Mouse (Mus musculus) myocyte (in vitro differentiated cells): ENCODE measurements at regions not wholly inside any gene's neighbourhood (a gene's known extent, or its start where the extent isn't known, plus 50 kb on each side); places are given as distances from the start of the nearest gene placed in this dataset.

Source experiments
- H3K27me3 ChIP-seq: one replicate; pipeline ENCODE4 v1.6.1; 2011; ENCODE audit not compliant: control insufficient read depth, insufficient read depth, insufficient read length
- H3K36me3 ChIP-seq: one replicate; pipeline ENCODE4 v1.6.1; 2011; ENCODE audit not compliant: control insufficient read depth, insufficient read depth
- H3K4me2 ChIP-seq: one replicate; pipeline ENCODE4 v1.6.1; 2011; ENCODE audit warnings: low read depth, control low read depth
- H3K4me3 ChIP-seq: one replicate; pipeline ENCODE4 v1.5.1; 2011; ENCODE audit warnings: mild to moderate bottlenecking, control low read depth, moderate library complexity
- H3K79me2 ChIP-seq: one replicate; pipeline ENCODE4 v1.6.1; 2011; ENCODE audit not compliant: control insufficient read depth, insufficient read depth
- H3ac ChIP-seq: one replicate; pipeline ENCODE4 v1.6.1; 2011; ENCODE audit not compliant: control insufficient read depth, insufficient read length
- CEBPB ChIP-seq: IDR thresholded peaks from 2 replicates; pipeline ENCODE4 v1.6.1; 2011; ENCODE audit warnings: mild to moderate bottlenecking, moderate library complexity; ENCODE audit not compliant: poor library complexity, insufficient read depth, severe bottlenecking
- E2F4 ChIP-seq: IDR thresholded peaks from one replicate; pipeline ENCODE4 v1.6.1; 2011; ENCODE audit warnings: mild to moderate bottlenecking, control low read depth, moderate library complexity; ENCODE audit not compliant: insufficient read depth
- MAX ChIP-seq: IDR thresholded peaks from one replicate; pipeline ENCODE4 v1.6.1; 2011; ENCODE audit warnings: low read depth, mild to moderate bottlenecking, control low read depth
- MYOD1 ChIP-seq, 3 experiments: IDR thresholded peaks; one replicate each; pipeline ENCODE4 v1.6.1; 2011; ENCODE audit warnings: control low read depth in 2 of 3, low read depth in 2 of 3, mild to moderate bottlenecking in 2 of 3, moderate library complexity in 1 of 3; ENCODE audit not compliant: insufficient read length in 2 of 3, control insufficient read depth in 1 of 3
- MYOG ChIP-seq, 3 experiments: IDR thresholded peaks; one replicate each; pipeline ENCODE4 v1.6.1; 2011; ENCODE audit warnings: control low read depth in 2 of 3, low read depth in 2 of 3, mild to moderate bottlenecking in 2 of 3; ENCODE audit not compliant: insufficient read length in 2 of 3, control insufficient read depth in 1 of 3, insufficient read depth in 1 of 3
- POLR2A ChIP-seq: IDR thresholded peaks from one replicate; pipeline ENCODE4 v1.6.1; 2011; ENCODE audit warnings: low read depth, mild to moderate bottlenecking, control low read depth, moderate library complexity; ENCODE audit not compliant: insufficient read length
- POLR2AphosphoS2 ChIP-seq: IDR thresholded peaks from one replicate; pipeline ENCODE4 v1.6.1; 2011; ENCODE audit warnings: low read depth, control low read depth; ENCODE audit not compliant: insufficient read length
- REST ChIP-seq: IDR thresholded peaks from one replicate; pipeline ENCODE4 v1.6.1; 2011; ENCODE audit warnings: mild to moderate bottlenecking, control low read depth, moderate library complexity; ENCODE audit not compliant: insufficient read depth, insufficient read length
- SRF ChIP-seq: IDR thresholded peaks from one replicate; pipeline ENCODE4 v1.6.1; 2011; ENCODE audit warnings: low read depth; ENCODE audit not compliant: control insufficient read depth, insufficient read length
- TCF12 ChIP-seq: IDR thresholded peaks from one replicate; pipeline ENCODE4 v1.6.1; 2011; ENCODE audit warnings: mild to moderate bottlenecking, control low read depth; ENCODE audit not compliant: poor library complexity, insufficient read depth, severe bottlenecking
- TCF3 ChIP-seq: IDR thresholded peaks from one replicate; pipeline ENCODE4 v1.6.1; 2011; ENCODE audit warnings: low read depth, control low read depth; ENCODE audit not compliant: insufficient read length
- USF1 ChIP-seq: IDR thresholded peaks from one replicate; pipeline ENCODE4 v1.6.1; 2011; ENCODE audit warnings: low read depth, mild to moderate bottlenecking, control low read depth, moderate library complexity

GRCm38 (mm10) chr4:33675044-33675443 is 249.3 kb upstream of the Cnr1 start:
- no peak for TF ChIP-seq POLR2AphosphoS2
- TF ChIP-seq MYOD1 (IDR thresholded peaks at IDR 0.05; ENCODE audit: control insufficient read depth in 1 of 3, insufficient read length in 2 of 3, low read depth in 2 of 3): no peak
- TF ChIP-seq REST: no peak
- Histone ChIP-seq H3K4me3 (no peak overlapping the region), H3ac (no peak overlapping the region), H3K4me2 (no peak overlapping the region), H3K27me3 (no peaks in the 10 kb centered on the region), H3K36me3 (no peaks in the 10 kb centered on the region), H3K79me2 (no peaks in the 10 kb centered on the region)

- TF ChIP-seq MYOD1 (IDR thresholded peaks at IDR 0.05; ENCODE audit: control insufficient read depth in 1 of 3, insufficient read length in 2 of 3, low read depth in 2 of 3): no peak
- TF ChIP-seq REST: no peak
- H3K27me3 ChIP-seq: no peaks in the 10 kb centered on the region
- no peak overlapping the region for H3K4me3 ChIP-seq
- H3K4me2 ChIP-seq: no peak overlapping the region
- H3K36me3 ChIP-seq: no peaks in the 10 kb centered on the region
- no peaks in the 10 kb centered on the region for H3K79me2 ChIP-seq
- no peak overlapping the region for H3ac ChIP-seq
Observed at GRCm38 (mm10) chr4:33679351-33679750, 245.0 kb upstream of the Cnr1 start.

- Histone ChIP-seq H3K4me2 (no peak overlapping the region), H3K79me2 (no peaks in the 10 kb centered on the region), H3ac (no peak overlapping the region), H3K27me3 (no peaks in the 10 kb centered on the region), H3K4me3 (no peak overlapping the region), H3K36me3 (no peaks in the 10 kb centered on the region)
- no peak for TF ChIP-seq REST
- TF ChIP-seq SRF: no peak
- TF ChIP-seq POLR2A: no peak
- no peak for TF ChIP-seq MAX
- TF ChIP-seq MYOD1 (IDR thresholded peaks at IDR 0.05; ENCODE audit: control insufficient read depth in 1 of 3, insufficient read length in 2 of 3, low read depth in 2 of 3): no peak
- no peak for TF ChIP-seq USF1
- TF ChIP-seq TCF3: no peak
- TF ChIP-seq POLR2AphosphoS2: no peak
- no peak for TF ChIP-seq E2F4
- TF ChIP-seq TCF12: no peak
- TF ChIP-seq MYOG (IDR thresholded peaks at IDR 0.05; ENCODE audit: control insufficient read depth in 1 of 3, insufficient read depth in 1 of 3, insufficient read length in 2 of 3, low read depth in 2 of 3): no peak
- no peak for TF ChIP-seq CEBPB
Observed at GRCm38 (mm10) chr4:33686135-33686534, 238.3 kb upstream of the Cnr1 start.

GRCm38 (mm10) chr4:33687434-33687833 is 237.0 kb upstream of the Cnr1 start:
- H3K4me2 ChIP-seq: no peak overlapping the region
- H3ac ChIP-seq: no peak overlapping the region
- no peaks in the 10 kb centered on the region for H3K27me3 ChIP-seq
- no peaks in the 10 kb centered on the region for H3K79me2 ChIP-seq
- no peak overlapping the region for H3K4me3 ChIP-seq
- no peaks in the 10 kb centered on the region for H3K36me3 ChIP-seq
- TF ChIP-seq POLR2A (no peak), MYOG (IDR thresholded peaks at IDR 0.05; ENCODE audit: control insufficient read depth in 1 of 3, insufficient read depth in 1 of 3, insufficient read length in 2 of 3, low read depth in 2 of 3) (no peak), MYOD1 (IDR thresholded peaks at IDR 0.05; ENCODE audit: control insufficient read depth in 1 of 3, insufficient read length in 2 of 3, low read depth in 2 of 3) (no peak)

- Histone ChIP-seq H3K79me2 (no peaks in the 10 kb centered on the region), H3K4me3 (no peak overlapping the region), H3K4me2 (no peak overlapping the region), H3K27me3 (no peaks in the 10 kb centered on the region), H3K36me3 (no peaks in the 10 kb centered on the region), H3ac (no peak overlapping the region)
- TF ChIP-seq TCF12 (no peak), CEBPB (no peak), TCF3 (no peak), REST (no peak), SRF (no peak), USF1 (no peak), MAX (no peak), MYOD1 (IDR thresholded peaks at IDR 0.05; ENCODE audit: control insufficient read depth in 1 of 3, insufficient read length in 2 of 3, low read depth in 2 of 3) (no peak), MYOG (IDR thresholded peaks at IDR 0.05; ENCODE audit: control insufficient read depth in 1 of 3, insufficient read depth in 1 of 3, insufficient read length in 2 of 3, low read depth in 2 of 3) (no peak)
Observed at GRCm38 (mm10) chr4:33693441-33693840, 231.0 kb upstream of the Cnr1 start.

- H3K79me2 ChIP-seq: no peaks in the 10 kb centered on the region
- no peaks in the 10 kb centered on the region for H3K27me3 ChIP-seq
- H3K36me3 ChIP-seq: no peaks in the 10 kb centered on the region
- H3K4me3 ChIP-seq: no peak overlapping the region
- no peak overlapping the region for H3ac ChIP-seq
- peak overlapping the region; percentile 60 for H3K4me2 ChIP-seq
- TF ChIP-seq POLR2A (no peak), MYOD1 (IDR thresholded peaks at IDR 0.05; ENCODE audit: control insufficient read depth in 1 of 3, insufficient read length in 2 of 3, low read depth in 2 of 3) (peak; percentile 68 to 70 (median 69)), TCF12 (peak; percentile 30), POLR2AphosphoS2 (no peak), MAX (no peak), REST (no peak), MYOG (IDR thresholded peaks at IDR 0.05; ENCODE audit: control insufficient read depth in 1 of 3, insufficient read depth in 1 of 3, insufficient read length in 2 of 3, low read depth in 2 of 3) (peak in 2 of 3 experiments; percentile 47 to 90), SRF (no peak), CEBPB (no peak)
Observed at GRCm38 (mm10) chr4:33696969-33697368, 227.4 kb upstream of the Cnr1 start.
